Mouse (Mus musculus): ENCODE measurements around the gene Bcat1. TPM values are rescaled to one million over a fixed set of nuclear protein-coding genes. Genes with fewer than 3 reads are reported as not detected.

Gene Bcat1
- polyA plus RNA-seq, 1 experiment from 2014 or later, result 40.1 TPM

DNA sequence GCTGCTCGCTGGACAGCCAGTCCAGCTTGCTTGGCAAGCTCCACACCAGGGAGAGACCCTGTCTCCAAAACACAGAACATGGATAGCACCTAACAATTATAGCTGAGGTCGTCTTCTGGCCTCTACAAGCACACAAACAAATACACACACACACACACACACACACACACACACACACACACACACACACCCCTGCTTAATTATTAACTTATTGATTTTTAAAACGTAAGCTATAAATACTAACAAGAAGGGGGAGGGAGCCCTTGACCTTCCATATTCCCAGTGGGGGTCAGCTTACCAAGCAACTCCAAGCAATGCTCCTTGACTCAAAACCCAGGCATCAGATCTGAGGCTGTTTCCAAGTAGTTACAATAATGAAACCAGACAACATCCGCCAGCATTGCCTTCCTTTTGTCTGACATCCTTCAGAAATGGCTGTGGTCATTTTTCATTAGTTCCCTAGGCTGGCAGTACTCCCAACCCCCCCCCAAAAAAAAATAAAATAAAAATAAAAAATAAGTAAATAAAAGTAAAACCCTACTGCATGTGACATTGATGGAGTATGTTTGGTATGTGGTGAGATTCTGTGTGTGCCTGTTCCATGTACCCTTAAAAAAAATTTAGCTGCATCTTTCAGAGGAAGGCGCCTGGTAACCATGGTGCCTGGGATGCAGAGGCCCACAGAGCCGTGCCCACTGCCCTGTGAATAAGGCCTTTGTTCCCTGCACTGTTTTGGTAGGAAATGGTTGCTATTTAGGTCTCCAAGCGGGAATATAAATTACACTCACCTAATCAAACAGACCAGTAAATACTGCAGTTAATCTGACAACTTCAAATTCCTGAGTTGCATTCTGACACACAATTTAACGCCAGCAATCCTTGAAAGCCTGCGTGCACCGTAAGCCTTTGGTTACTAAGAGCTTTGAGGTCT is 131.3 kb downstream of the Bcat1 start:
- peak overlapping the region; percentile 66 for H3K27ac ChIP-seq
- ATAC-seq (ENCODE audit: low FRiP score, low read depth), result peak; percentile 78
- H3K4me3 ChIP-seq, result no peak overlapping the region
- H3K4me1 ChIP-seq, result peaks cover 40% of the 10 kb centered on the region
- peak overlapping the region; percentile 27; the same call in 1 of the 2 replicates for H3K4me2 ChIP-seq (replicated peaks)
- 29% methylated on average over 10 of the region's 10 CpGs for WGBS
- no peaks in the 10 kb centered on the region for H3K9me3 ChIP-seq
- peaks cover 4% of the 10 kb centered on the region; the same call in 1 of the 2 replicates for H3K27me3 ChIP-seq
- H3K36me3 ChIP-seq, result no peaks in the 10 kb centered on the region
- H3K9ac ChIP-seq, result no peak overlapping the region

Other genes starting within 250 kb of the Bcat1 start
- gene Lrmp, start 39.5 kb upstream of the Bcat1 start, polyA plus RNA-seq (2015; fragmentation: Nextera tagmentation; extraction: Ambion mirVana), result 2.6 and 3.6 TPM in 2 replicates
- gene Casc1, start 134.8 kb upstream of the Bcat1 start, polyA plus RNA-seq (2015; fragmentation: Nextera tagmentation; extraction: Ambion mirVana), result 0.46 and 0.56 TPM in 2 replicates
- gene Etfrf1, start 134.9 kb upstream of the Bcat1 start, polyA plus RNA-seq (2015; fragmentation: Nextera tagmentation; extraction: Ambion mirVana), result 30.4 and 33.5 TPM in 2 replicates
- gene Kras, start 174.1 kb upstream of the Bcat1 start, polyA plus RNA-seq (2015; fragmentation: Nextera tagmentation; extraction: Ambion mirVana), result 68.6 and 74.9 TPM in 2 replicates

Data from limb, embryonic 13.5 days (tissue).